Mouse (Mus musculus) layer of hippocampus, adult 8-10 months (tissue): ENCODE data around the gene Gpkow. TPM values are rescaled to one million over a fixed set of nuclear protein-coding genes. Genes with fewer than 3 reads are reported as not detected.
"Not testable (repeated sequence)": the region's sequence is repeated elsewhere in the genome, so short reads cannot be mapped to it uniquely, and the experiment has no call there.

Experiments used
- DNase-seq, 2 experiments: peaks; one replicate each; pipeline ENCODE4 v3.0.0; 2022; ENCODE audit warnings: low spot score in 2 of 2
- total RNA-seq, 4 experiments: library from RNA; stranded (reverse); gene quantifications; 2 replicates each; pipeline ENCODE4 v1.2.4; 2022

The Gpkow gene
- total RNA-seq, 4 experiments from 2014 or later = 33.2 to 39.4 (median 35.8) TPM

- DNase-seq = no peak
Measured at GRCm38 (mm10) chrX:7744940-7745339, 48.0 kb downstream of the Gpkow start.

GRCm38 (mm10) chrX:7745429-7745828, 48.5 kb downstream of the Gpkow start:
- DNase-seq = no peak

GRCm38 (mm10) chrX:7750432-7751116, 53.6 kb downstream of the Gpkow start, which contains the start of gene Ccdc120:
Ccdc120 (minus strand) TSS chrX:7750905.
- DNase-seq = peak; percentile 55 to 73

- DNase-seq = not testable (repeated sequence)
Measured at GRCm38 (mm10) chrX:7753627-7754026, 56.7 kb downstream of the Gpkow start.

Other genes starting within 250 kb of the Gpkow start
- gene Foxp3, start 123.5 kb upstream of the Gpkow start, total RNA-seq = under 1 TPM in 1 of 4 experiments, not detected in 3; 0.09 TPM
- gene Ppp1r3f, start 122.8 kb upstream of the Gpkow start, total RNA-seq = 10 to 100 TPM; 16.1 to 20.2 (median 17.2) TPM
- gene Ccdc22, start 91.6 kb upstream of the Gpkow start, total RNA-seq = 10 to 100 TPM; 20.7 to 25.7 (median 23.1) TPM
- gene Cacna1f, start 90.0 kb upstream of the Gpkow start, total RNA-seq = under 1 TPM in 1 of 4 experiments, not detected in 3; 0.34 TPM
- 1,000 to 10,000 TPM; 1,661 to 2,111 (median 1,867) TPM for gene Syp, start 58.7 kb upstream of the Gpkow start, total RNA-seq
- 1 to 10 TPM in 3 of 4 experiments, under 1 TPM in 1; 0.70 to 2.3 (median 1.9) TPM for gene Prickle3, start 39.9 kb upstream of the Gpkow start, total RNA-seq
- gene Plp2, start 25.7 kb upstream of the Gpkow start, total RNA-seq = 1 to 10 TPM; 4.6 to 7.8 (median 6.0) TPM
- under 1 TPM; 0.23 to 0.36 (median 0.30) TPM for gene Magix, start 15.9 kb upstream of the Gpkow start, total RNA-seq
- 10 to 100 TPM; 55.6 to 68.4 (median 62.7) TPM for gene Wdr45, start 17.2 kb downstream of the Gpkow start, total RNA-seq
- gene Gm45208, start 25.1 kb downstream of the Gpkow start, total RNA-seq = not detected
- gene Praf2, start 31.3 kb downstream of the Gpkow start, total RNA-seq = 100 to 1,000 TPM in 2 of 4 experiments, 10 to 100 TPM in 2; 90.4 to 101 (median 96.8) TPM
- gene Ccdc120, start 53.8 kb downstream of the Gpkow start, total RNA-seq = 10 to 100 TPM; 12.4 to 21.4 (median 17.2) TPM
- 10 to 100 TPM; 31.8 to 34.9 (median 32.7) TPM for gene Tfe3, start 65.4 kb downstream of the Gpkow start, total RNA-seq
- 100 to 1,000 TPM in 3 of 4 experiments, 10 to 100 TPM in 1; 97.8 to 120 (median 109) TPM for gene Gripap1, start 92.6 kb downstream of the Gpkow start, total RNA-seq
- 10 to 100 TPM in 2 of 4 experiments, 1 to 10 TPM in 2; 8.8 to 11.8 (median 10.1) TPM for gene Kcnd1, start 125.2 kb downstream of the Gpkow start, total RNA-seq
- gene Otud5, start 144.2 kb downstream of the Gpkow start, total RNA-seq = 10 to 100 TPM; 72.4 to 77.1 (median 75.7) TPM
- 10 to 100 TPM; 41.3 to 61.5 (median 50.7) TPM for gene Pim2, start 181.1 kb downstream of the Gpkow start, total RNA-seq
- 10 to 100 TPM; 39.3 to 50.9 (median 41.9) TPM for gene Slc35a2, start 186.9 kb downstream of the Gpkow start, total RNA-seq
- 10 to 100 TPM; 65.0 to 82.0 (median 75.3) TPM for gene Pqbp1, start 202.1 kb downstream of the Gpkow start, total RNA-seq
- gene Timm17b, start 202.2 kb downstream of the Gpkow start, total RNA-seq = 10 to 100 TPM; 19.6 to 33.3 (median 25.4) TPM
- gene Gm10491, start 210.7 kb downstream of the Gpkow start, total RNA-seq = not detected
- not detected for gene Gm10490, start 212.4 kb downstream of the Gpkow start, total RNA-seq
- gene Pcsk1n, start 222.7 kb downstream of the Gpkow start, total RNA-seq = 100 to 1,000 TPM; 321 to 373 (median 344) TPM
- gene Eras, start 231.5 kb downstream of the Gpkow start, total RNA-seq = not detected